Mouse (Mus musculus) heart, adult 8-10 months (tissue): ENCODE measurements around the gene Maz. TPM values are rescaled to one million over a fixed set of nuclear protein-coding genes. Genes with fewer than 3 reads are reported as not detected.

Experiments used
- DNase-seq: peaks from one replicate; pipeline ENCODE4 v3.0.0; 2022; ENCODE audit warnings: low spot score
- total RNA-seq, 4 experiments: library from RNA; stranded (reverse); gene quantifications; 2 replicates each; pipeline ENCODE4 v1.2.4; 2022

The Maz gene
- 10 to 100 TPM; 48.5 to 55.9 (median 54.8) TPM for total RNA-seq

DNA sequence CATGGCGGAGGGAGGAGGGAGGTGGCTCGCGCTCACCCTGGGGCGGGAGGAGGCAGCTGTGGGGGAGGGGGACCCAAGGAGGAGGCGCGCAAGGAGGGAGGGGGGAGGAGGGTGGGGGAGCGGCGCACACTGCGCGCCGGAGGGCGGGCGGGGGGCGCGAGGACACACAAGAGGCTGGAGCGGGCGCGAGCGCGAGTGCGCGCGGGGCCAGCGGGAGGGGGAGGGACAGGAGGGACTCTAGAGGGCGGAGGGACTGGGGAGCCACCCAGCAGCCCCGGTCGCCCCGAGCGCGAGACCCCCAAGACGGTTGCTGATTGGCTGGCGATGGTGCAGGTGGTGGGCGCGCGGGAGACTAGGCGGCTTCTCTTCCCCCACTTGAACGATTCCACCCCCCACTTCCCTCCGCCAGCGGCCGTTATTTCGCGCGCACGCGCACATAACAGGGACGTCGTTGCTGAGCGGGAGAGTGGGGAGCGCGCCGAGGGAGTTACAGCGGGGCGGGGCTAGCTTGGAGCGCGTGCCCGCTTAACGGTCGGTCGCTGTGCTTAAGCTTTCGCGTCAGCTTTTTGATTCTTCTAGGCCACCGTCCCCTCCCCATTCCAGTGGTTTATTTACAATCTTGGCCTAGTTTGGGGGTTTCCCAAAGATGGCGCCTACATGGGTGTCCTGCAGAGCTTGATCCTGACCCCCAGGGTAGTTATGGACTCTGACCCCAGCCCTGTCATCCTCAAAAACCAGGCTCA, at the start of gene Maz:
Maz (minus strand) TSS at position 54 of the 743 bp plus-strand sequence.
- peak; percentile 100 for DNase-seq

DNA sequence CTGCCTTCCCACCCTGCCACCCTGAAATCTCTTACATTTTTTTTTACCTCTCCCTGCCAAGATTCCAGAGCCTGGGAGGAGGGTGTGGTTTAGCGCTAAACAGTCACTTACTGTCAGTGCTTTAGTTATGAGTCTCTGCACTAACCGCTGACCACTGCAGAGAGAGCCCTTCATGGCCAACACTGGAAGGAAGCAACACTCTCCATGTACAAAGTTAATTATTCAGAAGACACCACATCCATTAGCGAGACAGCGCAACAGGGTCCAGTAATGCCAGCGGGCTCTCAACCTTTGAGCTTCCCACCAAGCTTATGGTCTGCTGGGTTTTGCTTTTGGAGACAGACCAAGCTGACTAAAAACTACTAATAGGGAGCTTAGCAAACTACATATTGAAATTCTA, 49.4 kb upstream of the Maz start:
- no peak for DNase-seq

GRCm38 (mm10) chr7:127073221-127073620, 46.4 kb upstream of the Maz start:
- no peak for DNase-seq

DNA sequence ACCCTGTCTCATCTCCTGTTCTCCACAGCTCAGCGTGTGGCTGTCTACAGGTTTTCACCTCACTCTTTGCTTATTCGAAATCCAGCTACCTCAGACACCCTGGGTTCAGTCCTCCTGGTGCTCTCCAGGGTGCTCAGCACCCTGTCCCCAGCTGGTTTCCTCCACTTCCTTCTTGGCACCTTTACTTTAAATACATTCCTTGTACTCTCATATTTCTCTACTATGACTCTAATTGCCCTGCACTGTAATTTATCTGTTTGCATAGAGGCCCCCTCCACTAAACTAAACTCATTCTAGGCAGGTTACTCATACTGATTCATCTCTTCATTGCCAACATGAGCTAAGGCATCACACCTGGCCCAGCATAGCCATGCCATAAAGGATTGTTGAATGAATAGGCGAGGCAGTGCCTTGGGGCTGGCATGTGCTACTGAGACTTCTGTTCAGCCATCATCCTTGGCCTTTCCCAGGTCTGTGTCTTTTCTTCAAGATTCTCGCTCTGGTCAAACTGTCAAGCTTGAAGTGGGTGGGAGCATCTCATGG, 44.1 kb upstream of the Maz start:
- DNase-seq, result no peak

DNA sequence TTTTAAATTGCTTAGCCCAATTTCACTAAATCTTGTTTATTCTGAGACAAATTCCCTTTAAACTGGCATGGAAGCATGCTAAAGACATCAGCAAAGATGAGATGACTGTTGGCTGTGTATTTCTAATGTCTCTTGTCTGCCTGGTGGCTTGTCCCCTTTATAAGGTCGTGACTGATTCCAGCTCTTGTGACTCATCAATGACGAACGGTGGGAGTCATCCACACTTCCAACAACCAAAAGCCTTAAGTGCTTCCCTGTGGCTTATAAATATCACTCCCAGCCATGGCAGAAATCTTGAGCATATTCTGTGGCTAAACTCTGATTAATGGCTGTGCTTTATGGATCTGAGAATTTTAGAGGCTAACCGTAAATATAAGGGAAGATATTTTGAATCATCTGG, 39.5 kb upstream of the Maz start:
- no peak for DNase-seq

GRCm38 (mm10) chr7:127065538-127065937, 38.7 kb upstream of the Maz start:
- no peak for DNase-seq

GRCm38 (mm10) chr7:127055026-127055585, 28.3 kb upstream of the Maz start:
- no peak for DNase-seq

DNA sequence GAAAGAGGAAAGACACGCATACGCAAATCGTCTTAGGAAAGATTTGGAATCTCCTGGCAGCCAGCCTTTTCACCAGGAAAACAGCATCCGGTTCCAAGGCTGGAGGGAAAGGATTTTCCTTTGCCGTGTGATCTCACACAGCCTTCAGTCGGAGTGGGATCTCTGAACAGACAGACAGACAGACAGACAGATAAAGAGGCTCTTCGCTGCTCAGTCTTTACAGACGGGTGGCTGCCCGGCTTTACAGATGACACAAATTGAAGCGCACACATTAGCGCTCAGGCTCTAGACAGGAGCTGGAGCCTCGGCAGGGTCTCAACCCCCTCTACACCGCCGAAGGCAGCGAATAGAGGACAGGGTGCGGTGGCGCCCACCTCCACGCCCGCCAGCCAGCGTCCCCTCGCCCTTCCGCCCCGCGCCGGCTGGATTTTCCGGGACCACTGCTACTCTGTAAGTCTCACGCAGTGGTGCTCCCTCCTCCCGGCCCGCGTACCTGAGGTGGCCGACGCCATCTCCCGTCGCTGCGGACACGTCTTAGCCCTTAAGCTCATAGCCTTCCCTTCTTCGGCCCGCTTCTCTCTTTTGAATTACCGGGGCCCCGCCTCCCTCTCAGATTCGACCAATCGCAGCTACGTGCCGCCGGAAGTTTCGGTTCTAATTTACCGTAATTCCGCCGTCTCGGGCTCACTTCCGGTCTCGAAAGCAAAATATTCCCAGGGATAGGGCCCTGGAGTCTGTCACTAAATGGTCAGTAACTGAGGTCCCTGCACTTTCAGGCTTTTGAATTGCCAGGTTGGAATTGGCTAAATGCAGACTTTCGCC, 15.2 kb upstream of the Maz start, which contains the start of gene Kif22:
Kif22 (minus strand) TSS at position 621 of the 822 bp plus-strand sequence.
- peak; percentile 93 for DNase-seq

DNA sequence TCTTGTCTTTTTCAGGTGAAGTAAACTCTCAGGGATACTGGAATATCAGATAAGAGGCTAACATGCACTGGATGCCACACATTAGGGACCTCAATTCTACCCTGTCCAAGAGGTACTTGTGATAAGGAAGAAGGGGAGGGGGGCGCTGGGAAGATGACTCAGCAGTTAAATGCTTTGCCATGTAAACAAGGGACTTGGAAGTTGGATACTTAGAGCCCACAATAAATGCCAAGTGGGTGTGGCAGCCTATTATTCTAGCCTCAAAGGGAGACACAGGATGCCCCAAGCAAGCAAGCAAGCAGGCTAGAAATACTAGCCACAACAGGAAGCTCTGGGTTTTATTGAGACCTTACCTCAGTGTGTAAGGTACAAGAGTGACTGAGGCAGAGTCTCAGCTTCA, 4.4 kb upstream of the Maz start:
- DNase-seq, result no peak

DNA sequence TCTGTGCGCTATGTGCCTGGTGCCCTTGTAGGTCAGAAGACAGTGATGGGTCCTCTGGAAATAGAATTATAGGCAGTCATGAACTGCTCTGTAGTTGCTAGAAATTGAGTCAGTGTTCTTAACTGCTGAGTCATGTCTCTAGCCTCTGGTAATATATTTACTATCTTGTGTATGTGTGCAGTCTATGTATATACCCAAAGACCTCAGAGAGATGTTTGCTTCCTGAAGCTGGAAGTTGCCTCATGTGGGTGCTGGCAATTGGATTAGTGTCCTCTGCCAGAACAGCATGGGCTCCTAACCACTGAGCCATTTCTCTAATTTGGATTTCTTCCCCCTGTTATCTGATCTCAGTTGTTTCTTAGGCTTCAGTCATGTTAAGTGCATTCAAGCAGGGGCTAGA, 3.3 kb upstream of the Maz start:
- no peak for DNase-seq

DNA sequence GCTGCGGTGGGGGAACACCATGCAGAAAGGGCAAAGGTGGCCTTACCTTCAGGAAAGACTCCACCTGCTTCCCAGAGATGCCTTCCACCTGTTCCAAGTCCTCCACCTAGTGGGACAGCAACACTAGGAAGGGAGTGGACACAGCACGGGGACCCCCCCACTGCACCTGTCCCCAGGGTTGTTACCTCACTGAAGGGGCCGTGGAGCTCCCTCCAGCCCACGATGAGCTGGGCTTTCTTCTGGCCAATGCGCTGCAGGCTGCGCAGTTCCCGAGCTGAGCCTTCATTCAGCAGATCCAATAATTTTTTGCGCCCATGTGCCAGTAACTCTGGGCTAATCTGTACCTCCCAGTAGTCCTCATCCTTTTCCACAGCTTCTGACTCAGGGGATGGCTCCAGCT, 1.0 kb upstream of the Maz start:
- no peak for DNase-seq

DNA sequence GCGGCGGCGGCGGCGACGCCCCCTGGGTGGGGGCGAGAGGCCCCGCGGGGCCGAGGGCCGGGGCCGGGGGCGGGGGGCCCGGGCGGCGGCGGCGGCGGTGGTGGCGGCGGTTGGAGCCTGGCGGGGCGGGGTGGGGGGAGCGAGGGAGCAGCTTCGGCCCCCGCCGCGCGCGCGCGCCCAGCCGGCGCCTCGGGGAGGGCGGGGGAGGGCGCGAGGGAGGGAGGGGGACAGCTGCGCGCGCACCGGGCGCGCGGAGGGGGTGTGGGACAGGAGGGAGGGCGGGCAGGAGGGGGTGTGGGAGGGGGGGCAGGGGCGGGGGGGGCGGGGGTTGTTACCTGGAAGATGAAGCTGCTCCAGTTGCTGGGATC, 237 bp downstream of the Maz start:
- DNase-seq, result no peak

- DNase-seq, result no peak
Observed at GRCm38 (mm10) chr7:127026161-127026600, 656 bp downstream of the Maz start.

DNA sequence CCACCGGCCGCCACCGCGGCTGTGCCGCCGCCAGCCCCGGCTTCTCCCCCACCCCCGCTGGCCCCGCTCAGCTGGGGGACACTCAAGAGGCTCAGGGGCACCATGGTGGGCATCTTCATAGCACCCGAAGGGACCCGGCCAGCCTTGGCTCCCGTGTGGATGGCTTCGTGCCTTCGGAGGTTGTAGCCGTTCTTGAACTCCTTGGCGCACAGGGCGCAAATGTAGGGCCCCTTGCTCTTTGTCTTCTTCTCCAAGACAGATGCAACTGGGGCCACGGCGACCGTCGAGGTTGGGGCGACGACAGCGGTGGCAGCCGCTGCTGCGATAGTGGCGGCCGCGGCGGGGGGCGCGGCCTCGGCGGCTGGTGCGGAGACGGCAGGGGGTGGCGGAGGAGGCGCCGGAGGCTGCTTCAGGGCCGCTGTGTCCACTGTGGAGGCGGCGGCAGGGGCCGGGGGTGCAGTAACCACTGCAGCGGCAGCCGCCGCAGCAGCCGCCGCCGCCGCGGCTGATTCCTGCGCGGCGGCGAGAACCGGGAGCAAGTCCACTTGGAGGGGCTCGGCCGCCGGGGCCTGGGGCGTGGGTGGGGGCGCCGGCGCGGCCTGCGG, 1.2 kb downstream of the Maz start:
- DNase-seq, result no peak

GRCm38 (mm10) chr7:127024755-127025555, 1.9 kb downstream of the Maz start:
- DNase-seq, result peak; percentile 73

DNA sequence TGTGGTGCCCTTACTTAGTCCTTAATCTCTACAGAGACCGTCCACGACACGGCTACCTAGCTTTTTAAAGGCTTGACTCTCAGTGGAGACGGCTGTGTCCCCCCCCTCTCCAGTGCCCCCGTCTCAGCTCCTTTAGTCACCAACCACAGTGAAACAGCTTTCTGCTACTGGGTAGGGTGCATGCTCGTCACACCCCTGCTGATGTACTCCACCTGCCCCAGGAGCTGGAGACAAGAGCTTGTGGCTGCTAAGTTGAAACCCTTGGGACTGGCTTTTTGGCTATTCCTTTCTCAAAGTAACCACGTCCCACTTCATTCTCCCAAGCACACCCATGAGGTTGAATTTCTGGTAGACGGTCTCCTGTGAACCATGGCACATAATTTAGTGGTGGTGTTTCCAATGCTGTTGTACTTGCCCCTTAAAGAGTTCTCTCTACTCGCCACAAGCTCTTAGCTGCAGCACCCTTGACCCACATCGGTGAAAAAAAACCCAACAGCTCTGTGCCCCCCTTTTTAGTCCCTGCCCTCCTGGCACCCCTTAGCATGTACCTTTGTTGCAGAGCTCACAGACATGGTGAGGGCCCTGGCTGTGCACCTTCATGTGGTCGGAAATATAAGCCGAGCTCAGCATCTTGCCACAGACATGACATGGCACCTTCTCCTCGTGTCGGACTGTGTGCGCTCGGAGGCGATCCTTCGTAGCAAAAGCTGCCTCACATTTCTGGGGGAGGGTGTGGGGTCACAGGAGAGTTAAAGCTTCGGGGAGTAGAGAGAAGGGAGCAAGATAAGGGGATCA, 2.7 kb downstream of the Maz start:
- DNase-seq, result no peak

DNA sequence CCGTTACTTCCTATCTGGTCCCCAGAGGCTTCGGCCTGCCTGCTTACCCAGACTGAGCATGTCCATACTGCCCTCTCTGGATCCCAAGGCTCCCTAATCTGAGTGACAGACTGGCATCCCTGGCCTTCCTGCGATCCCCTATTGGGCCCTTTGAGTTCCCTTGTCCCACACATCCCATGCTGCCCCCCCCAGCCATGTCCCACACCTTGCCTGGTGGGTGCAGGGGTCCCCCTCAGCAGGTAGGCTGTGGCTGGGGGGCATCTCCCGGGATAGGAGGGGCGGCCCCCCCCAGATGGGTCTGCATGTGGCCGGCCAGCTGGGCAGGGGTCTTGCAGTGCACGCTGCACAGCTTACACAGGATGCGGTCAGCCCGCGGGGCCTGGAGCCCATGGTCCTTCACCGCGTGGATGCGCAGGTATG, 3.6 kb downstream of the Maz start:
- no peak for DNase-seq

DNA sequence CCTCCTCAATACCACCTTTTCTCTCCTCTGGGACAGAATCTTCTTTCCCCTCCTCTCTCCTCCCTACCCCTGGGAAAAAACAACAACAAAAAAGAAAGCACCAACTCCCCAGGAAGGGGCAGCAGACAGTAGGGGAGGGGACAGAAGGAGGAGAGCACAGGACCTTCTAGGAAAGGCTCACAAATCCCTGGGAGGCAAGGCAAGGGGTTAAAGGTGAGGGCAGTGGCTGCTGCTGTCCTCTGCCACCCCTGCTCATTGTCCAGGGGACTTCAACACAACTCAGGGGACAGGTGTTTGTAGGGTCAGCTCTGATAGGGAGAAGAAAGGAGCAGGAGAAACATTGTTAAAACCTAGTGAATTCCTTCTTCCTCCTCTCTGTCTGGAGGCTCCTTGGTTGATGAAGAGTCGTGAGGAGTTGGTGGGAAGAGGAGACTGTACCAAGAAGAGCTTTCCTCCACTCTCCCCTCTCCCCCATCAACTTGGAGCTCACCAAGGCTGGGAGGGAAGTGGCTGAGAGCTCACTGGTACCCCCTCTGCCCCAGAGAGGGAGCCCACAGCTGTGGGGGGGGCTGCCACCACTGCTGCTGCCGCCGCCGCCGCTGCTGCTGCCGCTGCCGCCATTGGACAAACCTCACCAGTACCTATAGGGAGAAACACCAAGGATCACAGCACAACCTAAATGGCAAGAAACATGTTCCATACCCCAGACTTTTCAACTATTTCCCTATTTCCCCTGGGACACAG, 4.1 kb downstream of the Maz start:
- no peak for DNase-seq
